Mouse (Mus musculus) layer of hippocampus, adult 18-20 months (tissue): Measurements from ENCODE around the gene Gnaq. TPM values are rescaled to one million over a fixed set of nuclear protein-coding genes. Genes with fewer than 3 reads are reported as not detected.

Experiments
- DNase-seq, 2 experiments: peaks; one replicate each; pipeline ENCODE4 v3.0.0; 2022; ENCODE audit warnings: low spot score in 2 of 2
- microRNA-seq, 2 experiments: library from miRNA; unstranded; fragments of <30 nt; microRNA quantifications; one replicate each; pipeline ENCODE4 v1.2.0; 2021
- total RNA-seq, 2 experiments: library from RNA; stranded (reverse); gene quantifications; 2 replicates each; pipeline ENCODE4 v1.2.3; 2021

Gene Gnaq
- total RNA-seq, 2 experiments from 2014 or later, result 189 to 204 TPM

DNA sequence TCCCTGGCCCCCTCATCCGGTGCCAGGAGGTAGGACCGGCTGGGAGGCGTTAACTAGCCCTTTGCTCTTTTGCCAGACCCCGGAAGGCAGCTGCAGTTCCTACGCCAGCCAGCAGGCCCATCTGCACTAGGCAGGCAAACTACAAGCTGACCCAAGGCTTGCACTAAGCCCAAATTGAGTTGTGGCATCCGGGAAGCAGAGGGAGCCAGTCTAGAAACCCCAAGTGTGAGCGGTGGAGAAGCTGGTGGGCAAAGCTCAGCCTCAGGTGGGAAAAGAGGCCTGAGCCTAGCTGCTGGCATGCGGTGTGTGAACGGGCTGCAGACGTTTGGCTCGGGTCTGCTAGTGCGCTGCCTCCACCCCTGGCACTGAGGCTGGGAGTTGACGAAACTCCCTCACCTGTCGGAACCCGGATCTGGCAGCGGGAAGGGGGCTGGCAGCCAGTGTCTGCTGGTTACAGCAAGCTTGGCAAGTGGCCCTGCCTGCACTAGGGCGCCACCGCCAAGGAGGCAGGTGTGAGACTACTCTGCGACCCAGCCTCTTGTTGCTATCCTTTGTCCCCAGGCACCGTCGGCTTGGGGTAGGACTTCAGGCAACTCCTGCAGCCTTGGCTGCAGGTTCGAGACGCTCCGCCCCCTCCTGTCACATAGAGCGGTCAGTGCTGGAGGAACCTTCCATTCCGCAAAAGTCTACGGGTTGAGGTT lies 303.1 kb downstream of the Gnaq start, which contains the start of gene Gna14:
TSS of gene Gna14 (plus strand) at position 232 of the 701 bp plus-strand sequence.
- peak in 1 of 2 experiments; percentile 10 for DNase-seq

DNA sequence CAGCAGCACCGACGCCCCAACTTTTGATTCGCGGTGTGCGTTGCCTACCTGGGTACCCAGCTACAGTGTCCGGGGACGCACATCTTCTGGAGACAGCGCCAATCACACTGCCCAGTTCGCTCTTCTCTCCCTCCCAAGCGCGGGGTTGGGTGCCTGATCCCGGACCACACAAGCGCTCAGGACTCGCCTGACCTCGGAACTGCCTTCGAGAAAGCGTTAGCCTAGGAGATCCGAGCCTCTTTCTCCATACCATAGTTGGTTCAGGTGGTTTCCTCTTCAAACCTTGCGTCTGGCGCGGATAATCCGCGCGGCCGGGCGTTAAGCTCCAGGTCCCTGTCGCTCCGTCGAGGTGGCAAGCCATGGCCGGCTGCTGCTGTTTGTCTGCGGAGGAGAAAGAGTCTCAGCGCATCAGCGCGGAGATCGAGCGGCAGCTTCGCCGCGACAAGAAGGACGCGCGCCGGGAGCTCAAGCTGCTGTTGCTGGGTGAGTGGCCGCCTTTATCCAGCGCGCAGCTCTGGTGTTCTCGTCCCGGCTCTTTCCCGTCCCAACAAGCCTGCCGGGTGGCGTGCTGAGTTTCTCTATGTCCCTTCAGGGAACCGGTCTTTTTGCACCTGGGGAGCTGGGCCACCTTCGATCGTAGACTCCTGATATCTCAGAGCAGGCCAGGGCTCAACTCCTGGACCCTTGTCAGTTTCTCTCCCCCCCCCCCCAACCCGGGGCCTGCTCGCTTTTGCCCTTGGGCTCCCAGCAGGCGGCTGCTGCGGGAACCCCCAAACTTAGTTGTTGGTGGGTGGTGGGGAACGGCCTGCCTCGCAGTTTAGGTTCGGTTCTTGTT lies 303.9 kb downstream of the Gnaq start:
- DNase-seq, result peak in 1 of 2 experiments; percentile 4

Small RNAs within 50 kb of the gene (microRNA-seq; reads per million reads assigned to microRNA genes)
- gene Mir496b, result 0 reads per million in 2 experiments

Other genes starting within 250 kb of the Gnaq start
- gene Psat1, start 185.5 kb upstream of the Gnaq start, total RNA-seq, result 100 to 1,000 TPM; 114 to 115 TPM
- 10 to 100 TPM in 1 of 2 experiments, 1 to 10 TPM in 1; 9.3 to 10.1 TPM for gene Cep78, start 147.8 kb upstream of the Gnaq start, total RNA-seq